Mouse (Mus musculus) macrophage (primary cell): ENCODE data around the gene Mob3c. TPM values are rescaled to one million over a fixed set of nuclear protein-coding genes. Genes with fewer than 3 reads are reported as not detected.

Experiments used
- H3K27ac ChIP-seq: fragments of 350-480 bp; formaldehyde crosslinking; 2 replicates; pipeline ENCODE4 v1.9.0; 2021
- H3K36me3 ChIP-seq: fragments of 350-480 bp; formaldehyde crosslinking; 2 replicates; pipeline ENCODE4 v1.9.0; 2021; ENCODE audit errors: inconsistent target
- H3K4me3 ChIP-seq: fragments of 350-480 bp; formaldehyde crosslinking; 2 replicates; pipeline ENCODE4 v1.9.0; 2021; ENCODE audit errors: inconsistent target
- H3K79me2 ChIP-seq: fragments of 350-480 bp; formaldehyde crosslinking; 2 replicates; pipeline ENCODE4 v1.9.0; 2021; ENCODE audit errors: inconsistent target
- WGBS: methylation state at CpG from one replicate; pipeline ENCODE4 v1.1.7; 2026; ENCODE audit warnings: inconsistent platforms; ENCODE audit not compliant: missing documents; 5-methylcytosine and 5-hydroxymethylcytosine counted together
- polyA plus RNA-seq: library from polyadenylated mRNA; stranded (reverse); fragments of 250-400 nt; gene quantifications from 3 replicates; pipeline ENCODE4 v1.2.4, GENCODE M21; 2018; ENCODE audit warnings: inconsistent platforms

The Mob3c gene
- polyA plus RNA-seq, 1 experiment from 2014 or later, result 23.8 TPM

- Histone ChIP-seq H3K27ac (no peak overlapping the region), H3K36me3 (peaks cover 63% of the 10 kb centered on the region), H3K4me3 (no peak overlapping the region), H3K79me2 (no peaks in the 10 kb centered on the region)
- 79% methylated on average over 11 of the region's 11 CpGs for WGBS
Measured at GRCm38 (mm10) chr4:115878216-115878678, 50.4 kb downstream of the Mob3c start.

GRCm38 (mm10) chr4:115878828-115879227 is 50.9 kb downstream of the Mob3c start:
- Histone ChIP-seq H3K4me3 (no peak overlapping the region), H3K36me3 (peaks cover 57% of the 10 kb centered on the region), H3K79me2 (no peaks in the 10 kb centered on the region), H3K27ac (no peak overlapping the region)
- WGBS, result 92% methylated on average over 9 of the region's 9 CpGs

GRCm38 (mm10) chr4:115881183-115881582 is 53.3 kb downstream of the Mob3c start:
- WGBS, result 44% methylated on average over 1 of the region's 1 CpGs
- Histone ChIP-seq H3K4me3 (no peak overlapping the region), H3K79me2 (no peaks in the 10 kb centered on the region), H3K36me3 (peaks cover 34% of the 10 kb centered on the region), H3K27ac (no peak overlapping the region)

GRCm38 (mm10) chr4:115882195-115882594 is 54.3 kb downstream of the Mob3c start:
- Histone ChIP-seq H3K4me3 (no peak overlapping the region), H3K27ac (no peak overlapping the region), H3K36me3 (peaks cover 24% of the 10 kb centered on the region), H3K79me2 (no peaks in the 10 kb centered on the region)
- WGBS, result 63% methylated on average over 4 of the region's 4 CpGs

GRCm38 (mm10) chr4:115884022-115884421 is 56.1 kb downstream of the Mob3c start, which contains the start of gene Kncn:
Kncn (plus strand) TSS chr4:115884400.
- 89% methylated on average over 6 of the region's 6 CpGs for WGBS
- H3K79me2 ChIP-seq, result no peaks in the 10 kb centered on the region
- peaks cover 6% of the 10 kb centered on the region; the same call in 1 of the 2 replicates for H3K36me3 ChIP-seq
- no peak within 1 kb of the TSS for H3K4me3 ChIP-seq
- no peak within 1 kb of the TSS for H3K27ac ChIP-seq

Other genes with a start within 250 kb of the Mob3c start
- not detected in 3 replicates for gene Cyp4a32, start 227.1 kb upstream of the Mob3c start, polyA plus RNA-seq
- not detected in 3 replicates for gene Cyp4b1, start 180.4 kb upstream of the Mob3c start, polyA plus RNA-seq
- gene Efcab14, start 90.3 kb upstream of the Mob3c start, polyA plus RNA-seq, result 35.0 to 37.4 TPM (median 35.5 TPM) in 3 replicates
- not detected in 3 replicates for gene Tex38, start 47.1 kb upstream of the Mob3c start, polyA plus RNA-seq
- gene Atpaf1, start 43.3 kb upstream of the Mob3c start, polyA plus RNA-seq, result 16.5 to 19.3 TPM (median 19.0 TPM) in 3 replicates
- 62.4 to 141 TPM (median 130 TPM) in 3 replicates for gene Mknk1, start 11.1 kb downstream of the Mob3c start, polyA plus RNA-seq
- gene Kncn, start 56.3 kb downstream of the Mob3c start, polyA plus RNA-seq, result not detected in 3 replicates
- not detected in 3 replicates for gene 6430628N08Rik, start 62.6 kb downstream of the Mob3c start, polyA plus RNA-seq
- gene Dmbx1, start 111.8 kb downstream of the Mob3c start, polyA plus RNA-seq, result not detected in 3 replicates
- gene Faah, start 189.8 kb downstream of the Mob3c start, polyA plus RNA-seq, result 0.09 TPM in 1 of 3 replicates, not detected in the others
- 4.4 to 6.4 TPM (median 6.0 TPM) in 3 replicates for gene Nsun4, start 225.8 kb downstream of the Mob3c start, polyA plus RNA-seq
- gene Uqcrh, start 247.0 kb downstream of the Mob3c start, polyA plus RNA-seq, result 366 to 481 TPM (median 405 TPM) in 3 replicates
- 19.7 to 34.0 TPM (median 33.3 TPM) in 3 replicates for gene Lrrc41, start 247.2 kb downstream of the Mob3c start, polyA plus RNA-seq